Comparison of ENCODE assay signal across 8 mouse cellular contexts in the genomic region with DNA sequence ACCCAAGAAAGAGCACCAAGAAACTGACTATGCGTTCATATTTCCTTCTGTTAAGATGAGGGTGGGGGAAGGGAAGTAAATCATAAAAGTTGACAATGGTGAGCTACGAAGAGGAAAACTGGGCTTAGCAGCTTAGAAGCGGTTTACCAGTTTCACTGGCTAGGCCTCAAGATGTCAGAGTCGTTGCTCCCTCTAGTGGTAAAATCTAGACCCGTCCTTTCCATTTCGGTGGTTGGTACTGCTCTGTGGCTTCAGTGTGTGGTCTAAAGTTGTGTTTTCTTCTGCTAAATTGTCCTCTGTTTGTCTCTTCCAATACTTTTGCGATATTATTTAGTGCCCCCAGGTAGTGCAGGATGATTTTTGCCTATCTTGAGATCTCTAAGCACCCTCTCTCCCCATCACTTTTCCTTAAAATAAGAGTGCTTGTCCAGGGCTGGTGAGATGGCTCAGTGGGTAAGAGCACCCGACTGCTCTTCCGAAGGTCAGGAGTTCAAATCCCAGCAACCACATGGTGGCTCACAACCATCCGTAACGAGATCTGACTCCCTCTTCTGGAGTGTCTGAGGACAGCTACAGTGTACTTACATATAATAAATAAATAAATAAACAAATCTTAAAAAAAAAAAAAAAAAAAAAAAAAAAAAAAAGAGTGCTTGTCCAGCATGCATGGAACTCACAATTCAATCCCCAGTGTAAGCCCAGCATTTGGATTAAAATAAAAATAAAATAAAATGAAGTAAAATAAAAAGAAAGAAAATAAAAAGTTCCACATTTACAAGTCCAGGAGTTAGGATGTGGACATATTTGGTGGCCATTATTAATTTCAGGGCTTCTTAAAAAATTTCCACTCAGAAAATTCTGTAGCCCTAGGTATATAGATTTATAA. TPM values are rescaled to one million over a fixed set of nuclear protein-coding genes. Genes with fewer than 3 reads are reported as not detected.
DNase-seq lines count a peak whose midpoint lies in the region; ATAC-seq and TF ChIP-seq lines count a peak whose summit lies in the region.

No protein-coding gene starts in this region.

- H3K4me2 ChIP-seq in heart, postnatal 0 days (ENCODE audit: low read depth, low read length) = no peak overlapping the region
- H3K4me2 ChIP-seq in midbrain, embryonic 11.5 days = no peak overlapping the region

- H3K4me3 ChIP-seq in heart, postnatal 0 days (ENCODE audit: low read depth, low read length) = no peak overlapping the region
- no peak overlapping the region for H3K4me3 ChIP-seq in midbrain, embryonic 11.5 days (ENCODE audit: low read depth, low read length)

- H3K4me1 ChIP-seq in heart, postnatal 0 days (ENCODE audit: control insufficient read depth, insufficient read depth) = no peaks in the 10 kb centered on the region
- no peaks in the 10 kb centered on the region; the same call in 1 of the 2 replicates for H3K4me1 ChIP-seq in midbrain, embryonic 11.5 days (ENCODE audit: control insufficient read depth, insufficient read depth, low read length)

- 26% methylated on average over 9 of the region's 11 CpGs for WGBS in heart, postnatal 0 days
- WGBS in midbrain, embryonic 11.5 days = 30% methylated on average over 9 of the region's 11 CpGs

- H3K36me3 ChIP-seq in heart, postnatal 0 days (replicated peaks; ENCODE audit: control insufficient read depth, insufficient read depth, low read length) = no peaks in the 10 kb centered on the region
- H3K36me3 ChIP-seq in midbrain, embryonic 11.5 days (ENCODE audit: control insufficient read depth, insufficient read depth, low read length) = no peaks in the 10 kb centered on the region

- no peak overlapping the region for H3K9ac ChIP-seq in heart, postnatal 0 days (replicated peaks; ENCODE audit: low read depth, low read length)
- H3K9ac ChIP-seq in midbrain, embryonic 11.5 days (ENCODE audit: low read length) = no peak overlapping the region

- ATAC-seq in heart, postnatal 0 days (ENCODE audit: insufficient read depth, low read depth) = peak; percentile 83
- ATAC-seq in midbrain, embryonic 11.5 days (ENCODE audit: low FRiP score) = peak; percentile 76; the same call in 1 of the 2 replicates

- TF ChIP-seq CTCF in heart, postnatal 0 days (IDR thresholded peaks at IDR 0.05; ENCODE audit: low read depth) = peak; percentile 75

- H3K9me3 ChIP-seq in heart, postnatal 0 days (replicated peaks; ENCODE audit: control insufficient read depth, low read length) = no peaks in the 10 kb centered on the region
- H3K9me3 ChIP-seq in midbrain, embryonic 11.5 days (ENCODE audit: control insufficient read depth, low read length) = no peaks in the 10 kb centered on the region

- no peak overlapping the region for H3K27ac ChIP-seq in heart, postnatal 0 days (ENCODE audit: low read depth)
- H3K27ac ChIP-seq in midbrain, embryonic 11.5 days (ENCODE audit: low read depth, low read length) = no peak overlapping the region

- no peaks in the 10 kb centered on the region for H3K27me3 ChIP-seq in heart, postnatal 0 days (ENCODE audit: control insufficient read depth, insufficient read depth, low read length)
- H3K27me3 ChIP-seq in midbrain, embryonic 11.5 days (ENCODE audit: control insufficient read depth, insufficient read depth, low read length) = no peaks in the 10 kb centered on the region

- peak; percentile 19 to 61 for DNase-seq in layer of hippocampus, adult 18-20 months (ENCODE audit: low spot score in 2 of 2)
- DNase-seq in layer of hippocampus, postnatal 25 days (ENCODE audit: extremely low spot score in 1 of 2, low spot score in 1 of 2) = no peak
- DNase-seq in MN1 (ENCODE audit: low spot score) = peak; percentile 73
- DNase-seq in cerebellum, postnatal 36 days = peak; percentile 16 to 41
- peak; percentile 81 for DNase-seq in heart, postnatal 0 days (ENCODE audit: low spot score)
- DNase-seq in layer of hippocampus, adult 9-11 months = peak; percentile 35
- DNase-seq in midbrain, embryonic 11.5 days (ENCODE audit: low spot score, missing footprints) = peak; percentile 96
- DNase-seq in yolk sac, embryonic 10.5 days (ENCODE audit: low spot score) = peak; percentile 28

- no peak for TF ChIP-seq EP300 in heart, postnatal 0 days (IDR thresholded peaks at IDR 0.05; ENCODE audit: low read depth)

RNA-seq across cellular contexts. Expression of gene Zfp287, which starts 38.2 kb away (rescaled TPM):
- 10 to 100 TPM; 15.1 to 16.0 TPM for total RNA-seq in layer of hippocampus, adult 18-20 months (2021)
- total RNA-seq in layer of hippocampus, postnatal 25 days (2021) = 10 to 100 TPM; 15.5 to 19.2 TPM
- 1.9 and 3.2 TPM in 2 replicates for total RNA-seq in heart, postnatal 0 days (2014; rRNA removed; ENCODE audit: low replicate concordance)
- polyA plus RNA-seq in heart, postnatal 0 days (2015; fragmentation: Nextera tagmentation; extraction: Ambion mirVana) = 2.2 and 2.3 TPM in 2 replicates
- polyA plus RNA-seq in midbrain, embryonic 11.5 days (2014; fragmentation: Nextera tagmentation; extraction: Ambion mirVana) = 12.4 and 14.9 TPM in 2 replicates

RNA-seq across cellular contexts. Expression of gene Mmgt2, which starts 45.1 kb away (rescaled TPM):
- total RNA-seq in layer of hippocampus, adult 18-20 months (2021) = 10 to 100 TPM; 14.2 to 15.9 TPM
- total RNA-seq in layer of hippocampus, postnatal 25 days (2021) = 10 to 100 TPM; 16.5 to 17.9 TPM
- 11.1 and 36.0 TPM in 2 replicates for total RNA-seq in heart, postnatal 0 days (2014; rRNA removed; ENCODE audit: low replicate concordance)
- 38.9 and 40.6 TPM in 2 replicates for polyA plus RNA-seq in heart, postnatal 0 days (2015; fragmentation: Nextera tagmentation; extraction: Ambion mirVana)
- 38.5 and 43.8 TPM in 2 replicates for polyA plus RNA-seq in midbrain, embryonic 11.5 days (2014; fragmentation: Nextera tagmentation; extraction: Ambion mirVana)

RNA-seq across cellular contexts. Expression of gene Lrrc75a, which starts 45.2 kb away (rescaled TPM):
- 1 to 10 TPM; 8.5 to 8.7 TPM for total RNA-seq in layer of hippocampus, adult 18-20 months (2021)
- total RNA-seq in layer of hippocampus, postnatal 25 days (2021) = 1 to 10 TPM; 8.1 to 9.9 TPM
- 33.6 and 33.9 TPM in 2 replicates for total RNA-seq in heart, postnatal 0 days (2014; rRNA removed; ENCODE audit: low replicate concordance)
- polyA plus RNA-seq in heart, postnatal 0 days (2015; fragmentation: Nextera tagmentation; extraction: Ambion mirVana) = 9.3 and 9.6 TPM in 2 replicates
- polyA plus RNA-seq in midbrain, embryonic 11.5 days (2014; fragmentation: Nextera tagmentation; extraction: Ambion mirVana) = 12.5 and 12.6 TPM in 2 replicates

RNA-seq across cellular contexts. Expression of gene Gm10428, which starts 59.4 kb away (rescaled TPM):
- total RNA-seq in layer of hippocampus, adult 18-20 months (2021) = not detected
- not detected for total RNA-seq in layer of hippocampus, postnatal 25 days (2021)
- not detected in 2 replicates for total RNA-seq in heart, postnatal 0 days (2014; rRNA removed; ENCODE audit: low replicate concordance)
- not detected in 2 replicates for polyA plus RNA-seq in heart, postnatal 0 days (2015; fragmentation: Nextera tagmentation; extraction: Ambion mirVana)
- not detected in 2 replicates for polyA plus RNA-seq in midbrain, embryonic 11.5 days (2014; fragmentation: Nextera tagmentation; extraction: Ambion mirVana)

Comparison
In these comparisons a context has a peak if more than half of its experiments do, and no peak if none do; other contexts are left out.
1. DNase-seq: peak in layer of hippocampus, adult 18-20 months (2 of 2), MN1 (single experiment), cerebellum, postnatal 36 days (2 of 2), heart, postnatal 0 days (single experiment), layer of hippocampus, adult 9-11 months (single experiment), midbrain, embryonic 11.5 days (single experiment) and yolk sac, embryonic 10.5 days (single experiment); none in layer of hippocampus, postnatal 25 days (0 of 2).